Mouse (Mus musculus) kidney, postnatal 14 days (tissue): ENCODE measurements around the gene Zfp946.

Experiments used
- DNase-seq: peaks from one replicate; pipeline ENCODE4 v3.0.0; 2022; ENCODE audit warnings: mixed read lengths

Gene Zfp946

GRCm38 (mm10) chr17:22423952-22424617 lies at the start of gene Zfp946:
Gene Zfp946 (plus strand): TSS chr17:22424222.
- peak; percentile 90 for DNase-seq

DNA sequence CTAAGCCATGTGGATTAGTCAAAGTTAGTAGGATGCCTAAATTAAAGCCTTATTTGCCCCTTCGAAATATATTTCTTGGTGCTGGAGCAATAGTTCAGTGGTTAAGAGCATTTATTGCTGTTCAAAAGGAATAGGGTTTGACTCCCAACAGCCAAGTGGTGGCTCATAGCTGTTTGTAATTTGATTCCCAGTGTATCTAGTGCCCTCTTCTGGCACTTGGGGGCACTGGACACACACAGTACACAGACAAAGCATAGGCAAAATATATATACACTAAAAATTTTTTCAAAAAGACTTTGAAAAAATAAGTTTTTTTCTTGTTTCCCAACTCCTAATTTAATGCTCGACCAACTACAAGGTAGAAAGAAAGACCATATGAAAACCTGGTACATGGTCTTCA lies 13.3 kb upstream of the Zfp946 start:
- peak; percentile 47 for DNase-seq

- peak; percentile 74 for DNase-seq
Observed at GRCm38 (mm10) chr17:22417510-22417909, 6.5 kb upstream of the Zfp946 start.

GRCm38 (mm10) chr17:22424636-22425354 lies 773 bp downstream of the Zfp946 start:
- peak; percentile 21 for DNase-seq

GRCm38 (mm10) chr17:22447684-22448083 lies 23.7 kb downstream of the Zfp946 start:
- DNase-seq, result no peak

- DNase-seq, result no peak
Observed at GRCm38 (mm10) chr17:22497120-22497519, 73.1 kb downstream of the Zfp946 start.
